8 mouse cellular contexts compared by ENCODE assay signal in genomic region chr3:108554111-108554561, GRCm38 (mm10). TPM values are rescaled to one million over a fixed set of nuclear protein-coding genes. Genes with fewer than 3 reads are reported as not detected.
A peak's percentile ranks its signal among the peaks of the same experiment; 100 is the strongest.
DNase-seq lines count a peak whose midpoint lies in the region; ATAC-seq and TF ChIP-seq lines count a peak whose summit lies in the region.

No protein-coding gene starts in this region.

- H3K27me3 ChIP-seq in lung, embryonic 14.5 days (ENCODE audit: insufficient read depth, low read length) = no peaks in the 10 kb centered on the region
- H3K27me3 ChIP-seq in erythroblast, embryonic 14.5 days (ENCODE audit: control insufficient read depth) = peaks cover 14% of the 10 kb centered on the region
- no peaks in the 10 kb centered on the region for H3K27me3 ChIP-seq in limb, embryonic 10.5 days (ENCODE audit: low read depth, poor library complexity, severe bottlenecking)
- no peaks in the 10 kb centered on the region for H3K27me3 ChIP-seq in midbrain, embryonic 13.5 days

- H3K4me3 ChIP-seq in lung, embryonic 14.5 days (ENCODE audit: low read depth, low read length) = peak overlapping the region; percentile 88
- H3K4me3 ChIP-seq in erythroblast, embryonic 14.5 days (replicated peaks) = peak overlapping the region; percentile 85
- peak overlapping the region; percentile 91 for H3K4me3 ChIP-seq in limb, embryonic 10.5 days
- peak overlapping the region; percentile 74 for H3K4me3 ChIP-seq in midbrain, embryonic 13.5 days (replicated peaks)

- no peaks in the 10 kb centered on the region for H3K9me3 ChIP-seq in lung, embryonic 14.5 days (ENCODE audit: low read depth, low read length)
- no peaks in the 10 kb centered on the region for H3K9me3 ChIP-seq in erythroblast, embryonic 14.5 days (ENCODE audit: control insufficient read depth, low read length)
- no peaks in the 10 kb centered on the region for H3K9me3 ChIP-seq in limb, embryonic 10.5 days (replicated peaks)
- H3K9me3 ChIP-seq in midbrain, embryonic 13.5 days = no peaks in the 10 kb centered on the region

- DNase-seq in adrenal gland, postnatal 25 days = peak; percentile 48
- DNase-seq in adrenal gland, adult 2 months = no peak
- DNase-seq in lung, embryonic 14.5 days = peak; percentile 50
- DNase-seq in lung, postnatal 4 days = no peak
- no peak for DNase-seq in limb, embryonic 10.5 days (ENCODE audit: low spot score)
- no peak for DNase-seq in thymus, postnatal 0 days (ENCODE audit: low spot score)

- under 1% methylated on average over 42 of the region's 42 CpGs for WGBS in lung, embryonic 14.5 days
- WGBS in limb, embryonic 10.5 days = under 1% methylated on average over 42 of the region's 42 CpGs
- WGBS in midbrain, embryonic 13.5 days = under 1% methylated on average over 36 of the region's 42 CpGs

- H3K4me1 ChIP-seq in lung, embryonic 14.5 days (ENCODE audit: insufficient read depth) = no peaks in the 10 kb centered on the region
- peaks cover 37% of the 10 kb centered on the region for H3K4me1 ChIP-seq in erythroblast, embryonic 14.5 days (ENCODE audit: control insufficient read depth)
- peaks cover 7% of the 10 kb centered on the region; the same call in 1 of the 2 replicates for H3K4me1 ChIP-seq in limb, embryonic 10.5 days
- H3K4me1 ChIP-seq in midbrain, embryonic 13.5 days (replicated peaks) = peaks cover 8% of the 10 kb centered on the region

- peaks cover 24% of the 10 kb centered on the region for H3K36me3 ChIP-seq in lung, embryonic 14.5 days (ENCODE audit: insufficient read depth)
- H3K36me3 ChIP-seq in erythroblast, embryonic 14.5 days (ENCODE audit: control insufficient read depth) = peaks cover 32% of the 10 kb centered on the region
- H3K36me3 ChIP-seq in limb, embryonic 10.5 days = peaks cover 24% of the 10 kb centered on the region
- H3K36me3 ChIP-seq in midbrain, embryonic 13.5 days = peaks cover 23% of the 10 kb centered on the region

- peak overlapping the region; percentile 83 for H3K27ac ChIP-seq in lung, embryonic 14.5 days (ENCODE audit: low read depth)
- peak overlapping the region; percentile 97 for H3K27ac ChIP-seq in limb, embryonic 10.5 days
- H3K27ac ChIP-seq in midbrain, embryonic 13.5 days = peak overlapping the region; percentile 93

- TF ChIP-seq CTCF in lung, embryonic 14.5 days (IDR thresholded peaks at IDR 0.05; ENCODE audit: low read depth) = no peak

- H3K4me2 ChIP-seq in lung, embryonic 14.5 days = peak overlapping the region; percentile 79
- H3K4me2 ChIP-seq in midbrain, embryonic 13.5 days (replicated peaks) = peak overlapping the region; percentile 72

- peak overlapping the region; percentile 98 for H3K9ac ChIP-seq in lung, embryonic 14.5 days
- peak overlapping the region; percentile 94 for H3K9ac ChIP-seq in midbrain, embryonic 13.5 days (replicated peaks)

- peak; percentile 71 for ATAC-seq in lung, embryonic 14.5 days (ENCODE audit: insufficient read depth)
- peak; percentile 80 for ATAC-seq in midbrain, embryonic 13.5 days

RNA-seq across cellular contexts. Expression of gene Tmem167b, which starts 8.1 kb away (rescaled TPM):
- total RNA-seq in adrenal gland, postnatal 25 days (2021) = 48.8 and 56.2 TPM in 2 replicates
- 10 to 100 TPM; 51.1 to 60.5 TPM for total RNA-seq in adrenal gland, adult 2 months (2021)
- 2.5 and 3.3 TPM in 2 replicates for polyA plus RNA-seq in adrenal gland, adult 2 months (2012; rRNA removed)
- polyA plus RNA-seq in lung, embryonic 14.5 days (2014; fragmentation: Nextera tagmentation; extraction: Ambion mirVana) = 41.6 and 43.6 TPM in 2 replicates
- polyA plus RNA-seq in erythroblast, embryonic 14.5 days (2012) = 0.21 and 0.23 TPM in 2 replicates
- 25.2 and 34.9 TPM in 2 replicates for polyA plus RNA-seq in limb, embryonic 10.5 days (2016; fragmentation: Nextera tagmentation; extraction: Ambion mirVana)
- polyA plus RNA-seq in midbrain, embryonic 13.5 days (2015; fragmentation: Nextera tagmentation; extraction: Ambion mirVana) = 66.4 and 67.6 TPM in 2 replicates
- 31.3 and 32.0 TPM in 2 replicates for polyA plus RNA-seq in thymus, postnatal 0 days (2015; fragmentation: Nextera tagmentation; extraction: Ambion mirVana)

RNA-seq across cellular contexts. Expression of gene Taf13, which starts 17.4 kb away (rescaled TPM):
- 25.0 and 27.6 TPM in 2 replicates for total RNA-seq in adrenal gland, postnatal 25 days (2021)
- 10 to 100 TPM; 28.7 to 30.3 TPM for total RNA-seq in adrenal gland, adult 2 months (2021)
- polyA plus RNA-seq in adrenal gland, adult 2 months (2012; rRNA removed) = 0.78 and 0.98 TPM in 2 replicates
- 38.5 and 38.9 TPM in 2 replicates for polyA plus RNA-seq in lung, embryonic 14.5 days (2014; fragmentation: Nextera tagmentation; extraction: Ambion mirVana)
- 0.03 TPM in 1 of 2 replicates, not detected in the other for polyA plus RNA-seq in erythroblast, embryonic 14.5 days (2012)
- polyA plus RNA-seq in limb, embryonic 10.5 days (2016; fragmentation: Nextera tagmentation; extraction: Ambion mirVana) = 47.3 and 53.2 TPM in 2 replicates
- polyA plus RNA-seq in midbrain, embryonic 13.5 days (2015; fragmentation: Nextera tagmentation; extraction: Ambion mirVana) = 68.8 and 82.1 TPM in 2 replicates
- 45.5 and 48.4 TPM in 2 replicates for polyA plus RNA-seq in thymus, postnatal 0 days (2015; fragmentation: Nextera tagmentation; extraction: Ambion mirVana)

RNA-seq across cellular contexts. Expression of gene 5330417C22Rik, which starts 17.8 kb away (rescaled TPM):
- 7.5 and 9.4 TPM in 2 replicates for total RNA-seq in adrenal gland, postnatal 25 days (2021)
- total RNA-seq in adrenal gland, adult 2 months (2021) = 1 to 10 TPM; 2.4 to 6.5 TPM
- 2.4 and 2.5 TPM in 2 replicates for polyA plus RNA-seq in adrenal gland, adult 2 months (2012; rRNA removed)
- 9.0 and 13.3 TPM in 2 replicates for polyA plus RNA-seq in lung, embryonic 14.5 days (2014; fragmentation: Nextera tagmentation; extraction: Ambion mirVana)
- 0.01 TPM in 1 of 2 replicates, not detected in the other for polyA plus RNA-seq in erythroblast, embryonic 14.5 days (2012)
- 0.28 and 0.40 TPM in 2 replicates for polyA plus RNA-seq in limb, embryonic 10.5 days (2016; fragmentation: Nextera tagmentation; extraction: Ambion mirVana)
- 7.5 and 9.8 TPM in 2 replicates for polyA plus RNA-seq in midbrain, embryonic 13.5 days (2015; fragmentation: Nextera tagmentation; extraction: Ambion mirVana)
- polyA plus RNA-seq in thymus, postnatal 0 days (2015; fragmentation: Nextera tagmentation; extraction: Ambion mirVana) = 1.0 and 1.2 TPM in 2 replicates

RNA-seq across cellular contexts. Expression of gene 1700013F07Rik, which starts 20.2 kb away (rescaled TPM):
- total RNA-seq in adrenal gland, postnatal 25 days (2021) = not detected in 2 replicates
- not detected for total RNA-seq in adrenal gland, adult 2 months (2021)
- not detected in 2 replicates for polyA plus RNA-seq in adrenal gland, adult 2 months (2012; rRNA removed)
- 0.28 and 0.68 TPM in 2 replicates for polyA plus RNA-seq in lung, embryonic 14.5 days (2014; fragmentation: Nextera tagmentation; extraction: Ambion mirVana)
- polyA plus RNA-seq in erythroblast, embryonic 14.5 days (2012) = not detected in 2 replicates
- 0.20 TPM in 1 of 2 replicates, not detected in the other for polyA plus RNA-seq in limb, embryonic 10.5 days (2016; fragmentation: Nextera tagmentation; extraction: Ambion mirVana)
- 0.58 and 1.3 TPM in 2 replicates for polyA plus RNA-seq in midbrain, embryonic 13.5 days (2015; fragmentation: Nextera tagmentation; extraction: Ambion mirVana)
- 0.22 TPM in 1 of 2 replicates, not detected in the other for polyA plus RNA-seq in thymus, postnatal 0 days (2015; fragmentation: Nextera tagmentation; extraction: Ambion mirVana)

RNA-seq across cellular contexts. Expression of gene Wdr47, which starts 36.9 kb away (rescaled TPM):
- 12.5 and 13.0 TPM in 2 replicates for total RNA-seq in adrenal gland, postnatal 25 days (2021)
- 10 to 100 TPM; 10.0 to 14.6 TPM for total RNA-seq in adrenal gland, adult 2 months (2021)
- 3.6 and 3.7 TPM in 2 replicates for polyA plus RNA-seq in adrenal gland, adult 2 months (2012; rRNA removed)
- polyA plus RNA-seq in lung, embryonic 14.5 days (2014; fragmentation: Nextera tagmentation; extraction: Ambion mirVana) = 9.2 and 10.7 TPM in 2 replicates
- 0.09 and 0.11 TPM in 2 replicates for polyA plus RNA-seq in erythroblast, embryonic 14.5 days (2012)
- 6.1 and 7.3 TPM in 2 replicates for polyA plus RNA-seq in limb, embryonic 10.5 days (2016; fragmentation: Nextera tagmentation; extraction: Ambion mirVana)
- polyA plus RNA-seq in midbrain, embryonic 13.5 days (2015; fragmentation: Nextera tagmentation; extraction: Ambion mirVana) = 95.9 and 98.5 TPM in 2 replicates
- 6.8 and 8.1 TPM in 2 replicates for polyA plus RNA-seq in thymus, postnatal 0 days (2015; fragmentation: Nextera tagmentation; extraction: Ambion mirVana)

Comparison
In these comparisons a context has a peak if more than half of its experiments do, and no peak if none do; other contexts are left out.
1. DNase-seq: peak in adrenal gland, postnatal 25 days (single experiment) and lung, embryonic 14.5 days (single experiment); none in adrenal gland, adult 2 months (single experiment), lung, postnatal 4 days (0 of 2), limb, embryonic 10.5 days (single experiment) and thymus, postnatal 0 days (single experiment).
2. RNA of gene Taf13, which starts 17.4 kb away (polyA plus RNA-seq): 68.8 to 82.1 TPM in midbrain, embryonic 13.5 days, 47.3 to 53.2 TPM in limb, embryonic 10.5 days, 45.5 to 48.4 TPM in thymus, postnatal 0 days and 38.5 to 38.9 TPM in lung, embryonic 14.5 days; 0.78 to 0.98 TPM in adrenal gland, adult 2 months and 0.03 TPM in erythroblast, embryonic 14.5 days; every median in the first group is over 10 times any median in the second.
3. Peak in every context shown above with its lines, with median percentiles within 50 percentile points of each other: H3K27ac ChIP-seq and H3K4me3 ChIP-seq.